Mouse (Mus musculus): ENCODE measurements around the gene Elovl3. TPM values are rescaled to one million over a fixed set of nuclear protein-coding genes. Genes with fewer than 3 reads are reported as not detected.

The Elovl3 gene
- polyA plus RNA-seq, 1 experiment from 2014 or later = not detected

DNA sequence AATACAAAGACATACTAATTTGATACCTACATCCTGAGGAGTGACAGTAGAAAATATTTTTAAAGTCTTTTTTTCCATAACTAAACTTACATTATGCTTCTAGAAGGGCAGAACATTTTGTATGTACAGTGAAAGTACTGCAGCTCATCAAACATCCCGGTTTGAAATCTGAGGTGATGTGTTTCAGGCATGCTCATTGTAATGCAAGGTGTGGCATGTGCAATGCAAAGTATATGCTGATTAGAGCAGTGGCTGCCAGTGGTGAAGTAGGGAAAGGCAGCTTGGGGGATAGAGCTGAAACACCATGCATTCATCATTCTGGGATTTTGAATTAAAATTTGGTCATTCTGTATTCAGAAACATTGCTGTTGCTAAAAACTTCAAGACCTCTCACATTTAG lies 38.2 kb downstream of the Elovl3 start:
- WGBS = 60% methylated on average over 1 of the region's 1 CpGs

DNA sequence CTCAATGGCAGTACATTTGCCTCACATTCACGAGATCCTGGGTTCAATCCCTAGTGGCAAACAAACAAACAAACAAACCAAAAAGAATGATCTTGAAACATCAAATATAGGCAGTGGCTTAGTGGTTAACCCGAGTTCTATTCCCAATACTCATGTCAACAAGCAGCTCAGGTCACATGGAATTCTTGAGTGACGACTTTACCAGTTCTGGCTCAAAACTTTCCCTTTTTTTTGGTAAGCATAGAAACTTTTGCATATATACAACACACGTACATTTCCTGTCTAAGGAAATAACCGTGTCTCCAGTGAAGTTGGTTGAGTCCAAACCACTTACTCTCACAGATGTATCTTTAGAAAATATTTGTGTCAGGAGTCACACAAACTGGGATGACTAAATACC lies 40.8 kb downstream of the Elovl3 start:
- WGBS = 87% methylated on average over 5 of the region's 5 CpGs
- Histone ChIP-seq H3K4me2 (ENCODE audit: low read length) (no peak overlapping the region), H3K9ac (ENCODE audit: low read length) (no peak overlapping the region), H3K27me3 (replicated peaks; ENCODE audit: control insufficient read depth, insufficient read depth, low read length) (no peaks in the 10 kb centered on the region), H3K4me1 (ENCODE audit: control insufficient read depth, insufficient read depth, low read length) (peaks cover 5% of the 10 kb centered on the region), H3K36me3 (ENCODE audit: control insufficient read depth, insufficient read depth, low read length) (peaks cover 19% of the 10 kb centered on the region), H3K9me3 (replicated peaks; ENCODE audit: control insufficient read depth, low read length) (no peaks in the 10 kb centered on the region), H3K27ac (ENCODE audit: low read depth, low read length) (no peak overlapping the region), H3K4me3 (ENCODE audit: low read depth, low read length) (no peak overlapping the region)
- DNase-seq (ENCODE audit: low spot score) = no peak
- no peak for ATAC-seq

More for the DNA sequence above, 38.2 kb downstream of the Elovl3 start:
- H3K4me3 ChIP-seq (ENCODE audit: low read depth, low read length) = no peak overlapping the region
- H3K9ac ChIP-seq (ENCODE audit: low read length) = no peak overlapping the region
- H3K27me3 ChIP-seq (replicated peaks; ENCODE audit: control insufficient read depth, insufficient read depth, low read length) = no peaks in the 10 kb centered on the region
- no peak overlapping the region for H3K27ac ChIP-seq (ENCODE audit: low read depth, low read length)
- ATAC-seq = no peak
- H3K4me1 ChIP-seq (ENCODE audit: control insufficient read depth, insufficient read depth, low read length) = no peaks in the 10 kb centered on the region
- H3K4me2 ChIP-seq (ENCODE audit: low read length) = no peak overlapping the region
- no peaks in the 10 kb centered on the region for H3K9me3 ChIP-seq (replicated peaks; ENCODE audit: control insufficient read depth, low read length)
- H3K36me3 ChIP-seq (ENCODE audit: control insufficient read depth, insufficient read depth, low read length) = peaks cover 38% of the 10 kb centered on the region
- no peak for DNase-seq (ENCODE audit: low spot score)

GRCm38 (mm10) chr19:46175173-46175572 lies 43.5 kb downstream of the Elovl3 start:
- no peak overlapping the region for H3K4me3 ChIP-seq (ENCODE audit: low read depth, low read length)
- no peaks in the 10 kb centered on the region for H3K27me3 ChIP-seq (replicated peaks; ENCODE audit: control insufficient read depth, insufficient read depth, low read length)
- no peak overlapping the region for H3K4me2 ChIP-seq (ENCODE audit: low read length)
- no peak overlapping the region for H3K9ac ChIP-seq (ENCODE audit: low read length)
- peaks cover 5% of the 10 kb centered on the region for H3K4me1 ChIP-seq (ENCODE audit: control insufficient read depth, insufficient read depth, low read length)
- no peaks in the 10 kb centered on the region for H3K9me3 ChIP-seq (replicated peaks; ENCODE audit: control insufficient read depth, low read length)
- peaks cover 18% of the 10 kb centered on the region for H3K36me3 ChIP-seq (ENCODE audit: control insufficient read depth, insufficient read depth, low read length)
- DNase-seq (ENCODE audit: low spot score) (no peak), ATAC-seq (no peak)
- H3K27ac ChIP-seq (ENCODE audit: low read depth, low read length) = no peak overlapping the region

- ATAC-seq (no peak), DNase-seq (ENCODE audit: low spot score) (peak; percentile 51)
- 40% methylated on average over 5 of the region's 5 CpGs for WGBS
Observed at GRCm38 (mm10) chr19:46177046-46177445, 45.3 kb downstream of the Elovl3 start.

DNA sequence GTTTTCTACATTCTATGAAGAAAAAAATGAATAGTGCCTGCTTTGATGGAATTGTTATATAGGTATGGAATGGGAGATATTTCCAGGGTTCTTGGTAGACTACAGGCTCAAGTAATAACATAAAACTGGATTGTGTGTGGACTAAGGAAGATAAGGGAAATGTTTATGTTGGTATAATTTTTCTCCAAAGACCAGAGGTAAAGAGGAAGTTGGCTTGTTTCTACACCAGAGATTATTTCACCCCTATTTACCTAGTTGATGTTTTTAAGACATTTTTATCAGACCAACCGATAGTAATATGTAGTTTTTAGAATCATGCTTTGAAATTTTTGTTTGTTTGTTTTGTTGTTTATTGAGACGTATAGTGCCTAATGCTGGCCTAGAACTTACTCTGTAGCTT lies 48.6 kb downstream of the Elovl3 start:
- ATAC-seq (no peak), DNase-seq (ENCODE audit: low spot score) (no peak)
- H3K9me3 ChIP-seq (replicated peaks; ENCODE audit: control insufficient read depth, low read length) = no peaks in the 10 kb centered on the region
- no peaks in the 10 kb centered on the region for H3K27me3 ChIP-seq (replicated peaks; ENCODE audit: control insufficient read depth, insufficient read depth, low read length)
- 95% methylated on average over 2 of the region's 2 CpGs for WGBS
- H3K4me2 ChIP-seq (ENCODE audit: low read length) = no peak overlapping the region
- no peak overlapping the region for H3K27ac ChIP-seq (ENCODE audit: low read depth, low read length)
- H3K4me3 ChIP-seq (ENCODE audit: low read depth, low read length) = no peak overlapping the region
- peaks cover 11% of the 10 kb centered on the region for H3K36me3 ChIP-seq (ENCODE audit: control insufficient read depth, insufficient read depth, low read length)
- H3K4me1 ChIP-seq (ENCODE audit: control insufficient read depth, insufficient read depth, low read length) = peaks cover 5% of the 10 kb centered on the region
- H3K9ac ChIP-seq (ENCODE audit: low read length) = no peak overlapping the region

More at GRCm38 (mm10) chr19:46177046-46177445, 45.3 kb downstream of the Elovl3 start:
- no peaks in the 10 kb centered on the region for H3K9me3 ChIP-seq (replicated peaks; ENCODE audit: control insufficient read depth, low read length)
- no peak overlapping the region for H3K4me2 ChIP-seq (ENCODE audit: low read length)
- H3K27ac ChIP-seq (ENCODE audit: low read depth, low read length) = no peak overlapping the region
- no peaks in the 10 kb centered on the region for H3K27me3 ChIP-seq (replicated peaks; ENCODE audit: control insufficient read depth, insufficient read depth, low read length)
- peaks cover 4% of the 10 kb centered on the region for H3K36me3 ChIP-seq (ENCODE audit: control insufficient read depth, insufficient read depth, low read length)
- no peak overlapping the region for H3K9ac ChIP-seq (ENCODE audit: low read length)
- H3K4me1 ChIP-seq (ENCODE audit: control insufficient read depth, insufficient read depth, low read length) = peaks cover 5% of the 10 kb centered on the region
- no peak overlapping the region for H3K4me3 ChIP-seq (ENCODE audit: low read depth, low read length)

DNA sequence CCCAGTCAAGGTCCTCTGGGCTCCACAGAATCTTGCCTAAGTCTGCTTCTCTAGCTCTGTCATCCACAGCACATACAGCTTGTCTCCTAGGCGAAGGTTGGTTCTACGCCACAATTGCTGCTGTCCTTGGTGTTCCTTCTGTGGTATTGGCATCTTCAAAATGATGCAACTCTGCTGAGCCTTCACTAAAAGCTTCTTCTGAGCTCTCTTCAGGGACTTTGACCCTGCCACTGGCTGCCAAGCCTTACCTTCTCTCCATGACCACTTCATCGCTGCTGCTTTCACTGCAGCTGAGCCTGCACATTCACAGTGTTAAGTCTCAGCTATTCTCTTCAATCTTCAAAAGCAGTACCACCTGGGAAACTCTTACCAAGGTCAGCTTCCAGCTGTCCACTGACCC lies 50.5 kb downstream of the Elovl3 start:
- no peak for DNase-seq (ENCODE audit: low spot score)
- ATAC-seq = no peak
- H3K9me3 ChIP-seq (replicated peaks; ENCODE audit: control insufficient read depth, low read length) = no peaks in the 10 kb centered on the region
- WGBS = 88% methylated on average over 3 of the region's 3 CpGs
- peaks cover 2% of the 10 kb centered on the region; the same call in 1 of the 2 replicates for H3K4me1 ChIP-seq (ENCODE audit: control insufficient read depth, insufficient read depth, low read length)
- no peak overlapping the region for H3K4me3 ChIP-seq (ENCODE audit: low read depth, low read length)
- no peak overlapping the region for H3K9ac ChIP-seq (ENCODE audit: low read length)
- peaks cover 11% of the 10 kb centered on the region for H3K36me3 ChIP-seq (ENCODE audit: control insufficient read depth, insufficient read depth, low read length)
- no peak overlapping the region for H3K27ac ChIP-seq (ENCODE audit: low read depth, low read length)
- H3K27me3 ChIP-seq (replicated peaks; ENCODE audit: control insufficient read depth, insufficient read depth, low read length) = no peaks in the 10 kb centered on the region
- H3K4me2 ChIP-seq (ENCODE audit: low read length) = no peak overlapping the region

Other genes with a start within 250 kb of the Elovl3 start
- gene Armh3, start 133.4 kb upstream of the Elovl3 start, polyA plus RNA-seq (2014; fragmentation: Nextera tagmentation; extraction: Ambion mirVana) = 17.0 and 19.4 TPM in 2 replicates
- 0.98 and 1.4 TPM in 2 replicates for gene Hps6, start 128.4 kb upstream of the Elovl3 start, polyA plus RNA-seq (2014; fragmentation: Nextera tagmentation; extraction: Ambion mirVana)
- 24.1 and 29.8 TPM in 2 replicates for gene Pprc1, start 87.0 kb upstream of the Elovl3 start, polyA plus RNA-seq (2014; fragmentation: Nextera tagmentation; extraction: Ambion mirVana)
- gene Ldb1, start 86.7 kb upstream of the Elovl3 start, polyA plus RNA-seq (2014; fragmentation: Nextera tagmentation; extraction: Ambion mirVana) = 107 and 116 TPM in 2 replicates
- gene Nolc1, start 56.0 kb upstream of the Elovl3 start, polyA plus RNA-seq (2014; fragmentation: Nextera tagmentation; extraction: Ambion mirVana) = 67.2 and 73.6 TPM in 2 replicates
- not detected in 2 replicates for gene Pitx3, start 16.4 kb downstream of the Elovl3 start, polyA plus RNA-seq (2014; fragmentation: Nextera tagmentation; extraction: Ambion mirVana)
- gene Gbf1, start 20.6 kb downstream of the Elovl3 start, polyA plus RNA-seq (2014; fragmentation: Nextera tagmentation; extraction: Ambion mirVana) = 36.3 and 50.7 TPM in 2 replicates
- gene Nfkb2, start 172.4 kb downstream of the Elovl3 start, polyA plus RNA-seq (2014; fragmentation: Nextera tagmentation; extraction: Ambion mirVana) = 1.4 and 1.6 TPM in 2 replicates
- 68.7 and 83.0 TPM in 2 replicates for gene Psd, start 195.3 kb downstream of the Elovl3 start, polyA plus RNA-seq (2014; fragmentation: Nextera tagmentation; extraction: Ambion mirVana)
- gene Fbxl15, start 196.3 kb downstream of the Elovl3 start, polyA plus RNA-seq (2014; fragmentation: Nextera tagmentation; extraction: Ambion mirVana) = 42.6 and 43.1 TPM in 2 replicates
- gene Cuedc2, start 206.8 kb downstream of the Elovl3 start, polyA plus RNA-seq (2014; fragmentation: Nextera tagmentation; extraction: Ambion mirVana) = 402 and 405 TPM in 2 replicates
- 7.2 TPM in 2 replicates for gene Mfsd13a, start 209.2 kb downstream of the Elovl3 start, polyA plus RNA-seq (2014; fragmentation: Nextera tagmentation; extraction: Ambion mirVana)
- gene 2310034G01Rik, start 218.4 kb downstream of the Elovl3 start, polyA plus RNA-seq (2014; fragmentation: Nextera tagmentation; extraction: Ambion mirVana) = 1.8 and 2.2 TPM in 2 replicates

Data from forebrain, embryonic 14.5 days (tissue).